Mouse (Mus musculus) adrenal gland, adult 18-20 months (tissue): Measurements from ENCODE around the gene Prl7d1. TPM values are rescaled to one million over a fixed set of nuclear protein-coding genes. Genes with fewer than 3 reads are reported as not detected.
"Not testable (repeated sequence)": the region's sequence is repeated elsewhere in the genome, so short reads cannot be mapped to it uniquely, and the experiment has no call there.

Experiments
- DNase-seq, 2 experiments: peaks; one replicate each; pipeline ENCODE4 v3.0.0; 2021 to 2022; ENCODE audit warnings: low spot score in 2 of 2
- long read RNA-seq, 2 experiments: library from polyadenylated mRNA; stranded (forward); transcript quantifications; one replicate each; pipeline ENCODE4 v2.0.0; 2021
- total RNA-seq, 2 experiments: library from RNA; stranded (reverse); gene quantifications; 1 replicate in 1 of 2; 2 replicates in 1 of 2; pipeline ENCODE4 v1.2.3; 2021

Gene Prl7d1
- not detected for total RNA-seq
- long read RNA-seq, experiment 1 = 0 reads
- long read RNA-seq, experiment 2 = 0 reads

DNA sequence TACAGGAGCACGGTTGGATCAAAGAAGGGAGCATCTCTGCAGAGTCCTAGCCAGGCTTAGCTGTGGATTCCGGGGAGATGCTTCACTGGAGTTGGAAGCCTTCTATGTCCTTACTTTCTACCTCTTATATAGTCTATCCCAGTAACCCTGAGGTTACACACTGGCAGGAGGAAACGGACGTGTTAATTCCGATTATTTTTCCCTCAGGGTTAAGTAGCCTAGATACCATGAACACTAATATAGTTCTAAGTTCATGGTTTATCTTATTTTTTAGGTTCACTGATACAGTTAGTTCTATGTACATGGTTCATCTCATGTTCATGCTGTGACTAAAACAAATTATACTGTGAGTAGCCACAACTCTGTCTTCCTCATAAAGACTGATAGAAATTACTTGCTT is at the start of gene Prl7d1:
Gene Prl7d1, minus strand, starts transcription at position 101 of the 400 bp plus-strand sequence.
- DNase-seq = no peak

GRCm38 (mm10) chr13:27734512-27735186 is 18.1 kb upstream of the Prl7d1 start:
- no peak for DNase-seq

- DNase-seq = not testable (repeated sequence)
Observed at GRCm38 (mm10) chr13:27730286-27730959, 13.9 kb upstream of the Prl7d1 start.

DNA sequence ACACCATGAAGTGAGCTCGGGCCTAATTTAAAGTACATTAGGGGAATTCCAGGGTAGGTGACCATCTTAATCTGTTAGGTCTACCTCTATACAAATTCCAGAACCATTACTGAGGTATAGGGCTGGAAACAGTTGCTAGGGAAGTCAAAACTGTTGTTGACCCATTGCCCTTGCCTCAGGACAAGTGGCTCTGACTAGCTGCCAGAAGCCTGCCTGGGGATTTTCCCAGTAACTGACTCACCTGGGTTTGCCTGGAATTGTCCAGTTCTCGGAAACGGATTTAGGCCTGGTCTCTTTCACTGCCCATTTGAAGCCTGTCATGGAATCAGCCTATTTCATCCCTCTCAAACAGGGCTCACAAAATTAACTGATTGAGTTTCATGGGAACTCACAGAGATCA is 8.5 kb upstream of the Prl7d1 start:
- DNase-seq = not testable (repeated sequence)

GRCm38 (mm10) chr13:27706521-27706920 is 10.0 kb downstream of the Prl7d1 start:
- DNase-seq = no peak

DNA sequence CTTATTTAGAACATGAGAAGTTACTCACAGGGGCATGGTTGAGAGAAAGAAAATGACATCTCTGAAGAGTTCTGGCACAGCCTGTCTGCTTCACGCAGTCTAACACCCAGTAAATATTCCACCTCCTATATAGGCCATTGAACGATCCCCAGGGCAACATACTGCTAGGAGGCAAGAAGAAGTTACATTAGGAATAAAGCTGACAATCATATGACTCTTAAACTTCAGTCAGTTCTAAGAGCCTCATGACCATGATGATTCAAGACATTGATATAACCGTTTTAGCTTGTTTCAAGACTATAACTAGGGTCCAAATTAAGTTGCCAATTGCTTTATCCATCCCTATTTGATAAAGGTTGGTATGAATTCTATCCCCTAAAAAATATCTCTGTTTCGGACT is 48.6 kb downstream of the Prl7d1 start, which contains the start of gene Prl7a2:
Gene Prl7a2, minus strand, starts transcription at position 101 of the 400 bp plus-strand sequence.
- DNase-seq = no peak

DNA sequence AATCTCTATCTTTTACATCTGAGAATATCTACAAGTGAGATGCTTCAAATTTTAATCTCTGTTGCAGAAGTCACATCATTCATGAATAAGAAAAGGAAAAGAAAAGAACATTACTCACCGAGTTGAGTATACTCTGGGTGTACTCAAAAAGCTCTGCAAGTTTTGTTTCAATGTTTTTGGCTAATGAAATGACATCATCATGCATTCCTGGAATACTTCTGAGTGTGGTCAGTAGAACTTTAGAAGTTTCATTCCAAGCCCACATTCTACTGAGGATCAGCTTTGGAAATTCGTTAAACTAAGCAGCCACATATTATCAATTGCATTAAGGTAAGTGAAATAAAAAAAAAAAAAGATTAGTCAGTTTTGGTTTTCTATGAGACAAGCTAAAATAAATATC is 55.8 kb downstream of the Prl7d1 start:
- DNase-seq = no peak

Other genes starting within 250 kb of the Prl7d1 start
- gene Prl8a8, start 203.5 kb downstream of the Prl7d1 start, total RNA-seq = not detected
- not detected for gene Prl8a9, start 152.1 kb downstream of the Prl7d1 start, total RNA-seq
- gene Prl8a1, start 134.6 kb downstream of the Prl7d1 start, total RNA-seq = not detected
- not detected for gene Prl7b1, start 106.2 kb downstream of the Prl7d1 start, total RNA-seq
- not detected for gene Prl7a1, start 74.2 kb downstream of the Prl7d1 start, total RNA-seq
- gene Prl7a2, start 48.7 kb downstream of the Prl7d1 start, total RNA-seq = not detected
- not detected for gene Prl7c1, start 64.1 kb upstream of the Prl7d1 start, total RNA-seq
- gene Prl2a1, start 84.9 kb upstream of the Prl7d1 start, total RNA-seq = not detected
- gene Prl2c1, start 132.6 kb upstream of the Prl7d1 start, total RNA-seq = not detected